Mouse (Mus musculus): ENCODE data around the gene Mterf4. TPM values are rescaled to one million over a fixed set of nuclear protein-coding genes. Genes with fewer than 3 reads are reported as not detected.

Mterf4 gene
- total RNA-seq (2012; rRNA removed) (29.8 and 34.6 TPM in 2 replicates), polyA plus RNA-seq (2012; ENCODE audit: insufficient read depth in 1 of 2, insufficient read length in 2 of 2, low read depth in 1 of 2, low replicate concordance in 2 of 2, missing spikeins in 1 of 2) (10 to 100 TPM in 1 of 2 experiments, not detected in 1; 33.9 TPM)

- peak within 1 kb of the TSS; percentile 90 to 99 for H3K4me3 ChIP-seq (ENCODE audit: control insufficient read depth in 1 of 2, insufficient read depth in 1 of 2, low read depth in 2 of 2, low read length in 2 of 2)
- H3K4me1 ChIP-seq (ENCODE audit: control insufficient read depth in 1 of 2, insufficient read depth in 2 of 2, low read length in 2 of 2) = peaks cover 0 to 4% of the 10 kb centered on the region in 2 experiments; a peak in 2 of 4 replicates
- no peaks in the 10 kb centered on the region for H3K9me3 ChIP-seq (replicated peaks; ENCODE audit: insufficient read depth, low read length)
- DNase-seq (ENCODE audit: low read depth, low spot score) = peak; percentile 95
- H3K79me2 ChIP-seq (ENCODE audit: control insufficient read depth, insufficient read depth, low read length, poor library complexity) = peaks cover 7% of the 10 kb centered on the region
- no peaks in the 10 kb centered on the region for H3K27me3 ChIP-seq (ENCODE audit: control insufficient read depth in 1 of 2, insufficient read depth in 2 of 2, low read length in 2 of 2)
- peaks cover 3 to 12% of the 10 kb centered on the region in 2 experiments for H3K36me3 ChIP-seq (ENCODE audit: control insufficient read depth in 1 of 2, insufficient read depth in 2 of 2, low read length in 2 of 2)
- H3K9ac ChIP-seq (ENCODE audit: control insufficient read depth, low read depth, low read length, poor library complexity, severe bottlenecking) = peak within 1 kb of the TSS; percentile 93
- peak within 1 kb of the TSS; percentile 20; the same call in 1 of the 2 replicates for H3K27ac ChIP-seq (ENCODE audit: control insufficient read depth, low read depth, low read length)
- no peak; the same call in 1 of the 2 replicates for TF ChIP-seq JUND (IDR thresholded peaks at IDR 0.05; ENCODE audit: low read depth, low read length)
- peak; percentile 85 for TF ChIP-seq POLR2AphosphoS2 (IDR thresholded peaks at IDR 0.05; ENCODE audit: low read length)
- TF ChIP-seq MXI1 (IDR thresholded peaks at IDR 0.05; ENCODE audit: low read depth, low read length) = peak; percentile 91
- peak; percentile 84 for TF ChIP-seq TCF12 (IDR thresholded peaks at IDR 0.05; ENCODE audit: low read depth, low read length)
- TF ChIP-seq POLR2A (IDR thresholded peaks at IDR 0.05; ENCODE audit: control insufficient read depth in 1 of 2, insufficient read depth in 1 of 2, low read depth in 1 of 2, low read length in 2 of 2, poor library complexity in 1 of 2) = peak; percentile 66 to 94
- peak; percentile 96 for TF ChIP-seq HCFC1 (IDR thresholded peaks at IDR 0.05; ENCODE audit: low read depth, low read length)
- peak in 1 of 2 experiments; percentile 45; a peak in 2 of 4 replicates for TF ChIP-seq EP300 (IDR thresholded peaks at IDR 0.05; ENCODE audit: low read depth in 1 of 2, low read length in 2 of 2)
- TF ChIP-seq MEF2A (IDR thresholded peaks at IDR 0.05; ENCODE audit: extremely low read depth, insufficient replicate concordance, low read depth, low read length, poor library complexity, severe bottlenecking) = no peak
- no peak for TF ChIP-seq ZC3H11A (IDR thresholded peaks at IDR 0.05; ENCODE audit: low read depth, low read length)
- peak; percentile 80; the same call in 1 of the 2 replicates for TF ChIP-seq MAX (IDR thresholded peaks at IDR 0.05; ENCODE audit: low read length)
- TF ChIP-seq USF1 (IDR thresholded peaks at IDR 0.05; ENCODE audit: low read depth, low read length) = no peak
- no peak for TF ChIP-seq MYB (IDR thresholded peaks at IDR 0.05; ENCODE audit: low read depth, low read length)
- TF ChIP-seq USF2 (IDR thresholded peaks at IDR 0.05; ENCODE audit: borderline replicate concordance in 1 of 2, insufficient read depth in 1 of 2, low read depth in 1 of 2, low read length in 2 of 2) = no peak
- TF ChIP-seq RAD21 (IDR thresholded peaks at IDR 0.05; ENCODE audit: low read depth, low read length) = no peak; the same call in 1 of the 2 replicates
- no peak for TF ChIP-seq MAFK (IDR thresholded peaks at IDR 0.05; ENCODE audit: borderline replicate concordance, low read depth, low read length)
- no peak for TF ChIP-seq POLR2AphosphoS5 (IDR thresholded peaks at IDR 0.05; ENCODE audit: borderline replicate concordance, low read depth, low read length)
- TF ChIP-seq TAL1 (IDR thresholded peaks at IDR 0.05; ENCODE audit: low read length) = no peak
- TF ChIP-seq ZNF384 (IDR thresholded peaks at IDR 0.05; ENCODE audit: low read depth, low read length) = peak; percentile 48; the same call in 1 of the 2 replicates
- peak; percentile 57; the same call in 1 of the 2 replicates for TF ChIP-seq ZMIZ1 (IDR thresholded peaks at IDR 0.05; ENCODE audit: low read depth, low read length)
- peak; percentile 92 for TF ChIP-seq TBP (IDR thresholded peaks at IDR 0.05; ENCODE audit: low read depth, low read length)
- TF ChIP-seq KAT2A (conservative IDR thresholded peaks at IDR 0.05; ENCODE audit: low read depth, low read length) = no peak; the same call in 1 of the 2 replicates
- no peak; the same call in 1 of the 2 replicates for TF ChIP-seq GABPA (IDR thresholded peaks at IDR 0.05; ENCODE audit: low read depth, low read length)
- no peak; the same call in none of the 2 replicates for TF ChIP-seq CHD2 (IDR thresholded peaks at IDR 0.05; ENCODE audit: low read length)
- TF ChIP-seq BHLHE40 (IDR thresholded peaks at IDR 0.05; ENCODE audit: borderline replicate concordance, low read depth, low read length) = peak; percentile 58
- TF ChIP-seq SMC3 (IDR thresholded peaks at IDR 0.05; ENCODE audit: low read depth, low read length) = peak; percentile 13; the same call in 1 of the 2 replicates
- TF ChIP-seq ELF1 (IDR thresholded peaks at IDR 0.05; ENCODE audit: low read depth, low read length) = peak; percentile 89
- TF ChIP-seq UBTF (IDR thresholded peaks at IDR 0.05; ENCODE audit: borderline replicate concordance, insufficient read depth, low read depth, low read length) = 0 out of 2 replicates have a peak, but pooled peaks have one; percentile 52
- peak; percentile 97 for TF ChIP-seq SIN3A (IDR thresholded peaks at IDR 0.05; ENCODE audit: low read length)
- no peak for TF ChIP-seq NRF1 (IDR thresholded peaks at IDR 0.05; ENCODE audit: insufficient read depth, low read depth, low read length, poor library complexity, severe bottlenecking)
- 0 out of 2 replicates have a peak, but pooled peaks have one; percentile 54 for TF ChIP-seq E2F4 (IDR thresholded peaks at IDR 0.05; ENCODE audit: borderline replicate concordance, low read depth, low read length)
- no peak for TF ChIP-seq ETS1 (IDR thresholded peaks at IDR 0.05; ENCODE audit: low read depth, low read length)
- no peak for TF ChIP-seq GATA1 (IDR thresholded peaks at IDR 0.05; ENCODE audit: low read depth, low read length)
- TF ChIP-seq NELFE (IDR thresholded peaks at IDR 0.05; ENCODE audit: low read depth, low read length) = peak; percentile 92
- peak; percentile 66; the same call in 1 of the 2 replicates for TF ChIP-seq MYC (IDR thresholded peaks at IDR 0.05; ENCODE audit: low read depth, low read length)
Observed at GRCm38 (mm10) chr1:93305581-93306337, at the start of gene Mterf4. Mterf4 (minus strand) TSS chr1:93305915.
